Mouse (Mus musculus) testis, adult 2 months (tissue): ENCODE measurements around the gene Taf3. TPM values are rescaled to one million over a fixed set of nuclear protein-coding genes. Genes with fewer than 3 reads are reported as not detected.

Experiments used
- H3K27ac ChIP-seq: fragments of 200-500 bp; 2 replicates; pipeline ENCODE4 v1.5.1; 2012; ENCODE audit warnings: low read depth, low read length; ENCODE audit not compliant: control insufficient read depth, insufficient read depth
- H3K27me3 ChIP-seq: fragments of 200-500 bp; 2 replicates; pipeline ENCODE4 v1.6.1; 2012; ENCODE audit warnings: mild to moderate bottlenecking, low read length, moderate library complexity; ENCODE audit not compliant: control insufficient read depth, insufficient read depth
- H3K36me3 ChIP-seq: fragments of 200-500 bp; 2 replicates; pipeline ENCODE4 v1.6.1; 2012; ENCODE audit warnings: mild to moderate bottlenecking, low read length; ENCODE audit not compliant: control insufficient read depth, insufficient read depth
- H3K4me1 ChIP-seq: fragments of 200-500 bp; 2 replicates; pipeline ENCODE4 v1.6.1; 2012; ENCODE audit warnings: low read length; ENCODE audit not compliant: control insufficient read depth, insufficient read depth
- H3K4me3 ChIP-seq: fragments of 200-500 bp; 2 replicates; pipeline ENCODE4 v1.5.1; 2012; ENCODE audit warnings: low read depth, mild to moderate bottlenecking, low read length, moderate library complexity, mixed read lengths; ENCODE audit not compliant: control insufficient read depth
- CTCF ChIP-seq: fragments of 200-500 bp; IDR thresholded peaks from 2 replicates; pipeline ENCODE4 v1.5.1; 2012; ENCODE audit warnings: low read depth, mild to moderate bottlenecking, inconsistent platforms, low read length, moderate library complexity; ENCODE audit not compliant: control insufficient read depth, insufficient read depth, insufficient replicate concordance
- POLR2A ChIP-seq: fragments of 200-500 bp; IDR thresholded peaks from 2 replicates; pipeline ENCODE4 v1.6.1; 2012; ENCODE audit warnings: low read depth, mild to moderate bottlenecking, inconsistent platforms, low read length, moderate library complexity; ENCODE audit not compliant: control insufficient read depth
- polyA plus RNA-seq: library from polyadenylated mRNA; depleted of rRNA; stranded (reverse); fragments of >200 nt; gene quantifications from 2 replicates; pipeline ENCODE4 v1.2.3, GENCODE M21; 2012

The Taf3 gene
- polyA plus RNA-seq, 1 experiment, result 9.1 TPM

DNA sequence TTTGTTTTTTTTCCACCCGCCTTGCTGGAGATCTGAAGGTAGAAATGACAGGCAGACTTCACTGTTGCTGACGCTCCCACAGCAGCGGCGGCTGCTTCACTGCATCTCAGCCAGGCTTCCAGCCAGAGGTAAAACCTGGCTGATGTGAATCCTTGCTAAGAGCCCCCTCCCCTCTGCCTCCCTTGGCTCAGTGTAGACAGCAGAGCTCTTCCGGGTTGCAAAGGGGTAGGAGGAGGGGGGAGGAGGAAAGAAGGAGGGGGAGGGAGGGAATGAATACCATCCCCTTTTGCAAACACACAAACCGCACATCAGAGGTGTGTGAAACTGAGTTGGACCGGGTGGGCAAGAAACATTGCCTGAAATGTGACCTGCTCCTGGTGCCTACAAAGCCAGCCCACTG lies 160.8 kb downstream of the Taf3 start:
- Histone ChIP-seq H3K4me1 (peaks cover 13% of the 10 kb centered on the region), H3K4me3 (no peak overlapping the region), H3K36me3 (no peaks in the 10 kb centered on the region), H3K27ac (no peak overlapping the region), H3K27me3 (peaks cover 8% of the 10 kb centered on the region)
- TF ChIP-seq POLR2A (no peak), CTCF (no peak)

DNA sequence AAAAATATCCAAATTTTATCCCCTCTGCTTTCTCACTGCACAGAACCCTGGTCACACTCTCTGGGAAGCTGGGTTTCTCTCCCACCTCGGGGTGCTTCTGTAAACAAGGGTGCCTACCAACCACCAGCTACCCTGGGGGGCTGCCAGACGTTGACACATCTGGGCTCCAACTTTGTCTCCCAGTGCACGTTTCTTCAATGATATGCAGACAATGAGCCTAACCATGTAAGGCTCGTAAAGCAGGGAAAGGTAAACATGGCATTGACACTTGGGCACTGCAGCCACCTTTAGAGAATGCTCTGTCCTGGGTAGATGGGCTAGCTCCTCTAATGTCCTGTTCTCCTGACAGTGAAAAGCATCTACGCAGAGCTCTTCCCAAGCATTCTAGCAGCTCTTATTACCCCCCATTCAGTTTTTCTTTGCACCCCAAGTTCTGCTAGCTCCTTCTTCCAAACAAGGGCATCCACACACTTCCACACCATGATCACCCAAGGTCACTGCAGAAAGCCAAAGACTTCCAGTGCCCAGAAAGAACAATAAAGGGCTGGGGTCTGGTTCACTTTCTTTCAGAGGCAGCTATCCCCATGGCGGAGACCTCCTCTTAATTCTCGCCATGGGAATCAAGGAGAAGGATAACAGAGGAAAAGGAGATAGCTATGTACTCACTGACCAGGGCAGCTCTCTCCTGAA lies 161.3 kb downstream of the Taf3 start:
- no peak for TF ChIP-seq POLR2A
- no peak for TF ChIP-seq CTCF
- H3K27me3 ChIP-seq, result peaks cover 13% of the 10 kb centered on the region
- no peak overlapping the region for H3K4me3 ChIP-seq
- no peaks in the 10 kb centered on the region for H3K36me3 ChIP-seq
- no peak overlapping the region for H3K27ac ChIP-seq
- H3K4me1 ChIP-seq, result peaks cover 16% of the 10 kb centered on the region

DNA sequence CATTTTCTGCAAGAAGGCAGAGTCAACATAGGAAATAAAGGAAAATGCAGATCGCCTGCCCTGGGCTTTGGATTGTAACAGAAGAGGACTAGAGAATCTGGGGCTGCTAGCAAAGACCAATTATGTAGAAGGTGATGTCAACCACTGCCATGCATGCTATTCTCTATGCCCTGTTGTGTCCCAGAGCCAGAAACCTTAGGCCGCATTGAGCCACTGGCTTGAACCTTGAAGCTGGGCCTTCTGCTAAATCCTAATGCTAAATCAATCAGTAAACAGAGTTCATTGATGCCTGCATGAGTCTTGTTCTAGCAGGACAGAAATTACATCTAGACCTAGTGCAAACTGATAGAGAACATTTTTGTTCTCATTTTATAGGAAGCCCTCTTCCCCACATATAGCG lies 162.4 kb downstream of the Taf3 start:
- H3K36me3 ChIP-seq, result no peaks in the 10 kb centered on the region
- peaks cover 21% of the 10 kb centered on the region for H3K4me1 ChIP-seq
- TF ChIP-seq POLR2A (no peak), CTCF (no peak)
- H3K27me3 ChIP-seq, result peaks cover 23% of the 10 kb centered on the region
- H3K27ac ChIP-seq, result no peak overlapping the region
- no peak overlapping the region for H3K4me3 ChIP-seq

DNA sequence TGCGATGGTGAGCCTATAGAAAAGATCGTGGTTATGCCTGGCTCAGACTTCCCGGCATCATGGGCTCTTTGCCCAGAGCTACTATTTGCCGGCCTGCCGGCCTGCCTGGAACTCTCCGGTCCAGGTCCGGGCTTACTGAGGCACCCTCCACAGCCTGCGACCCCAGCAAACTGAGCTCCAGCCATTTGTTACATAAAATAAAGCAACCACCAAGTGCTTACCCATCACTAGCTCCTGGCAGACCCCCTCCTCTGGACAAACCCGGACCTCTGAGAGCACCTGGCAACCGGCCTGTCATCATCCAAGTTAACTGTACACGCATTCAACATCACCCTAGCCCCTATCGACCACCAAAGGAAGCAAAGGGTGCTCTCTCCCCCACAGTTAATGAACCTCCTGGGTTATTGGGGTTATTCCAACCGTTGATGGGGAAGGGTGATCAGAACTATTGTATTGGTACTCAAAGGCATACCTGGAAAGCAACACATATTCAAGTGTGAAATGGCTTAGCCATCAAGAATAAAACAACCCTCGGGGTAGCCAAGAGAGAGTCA lies 163.1 kb downstream of the Taf3 start:
- H3K4me3 ChIP-seq, result no peak overlapping the region
- peaks cover 27% of the 10 kb centered on the region for H3K27me3 ChIP-seq
- peaks cover 22% of the 10 kb centered on the region for H3K4me1 ChIP-seq
- H3K36me3 ChIP-seq, result no peaks in the 10 kb centered on the region
- H3K27ac ChIP-seq, result no peak overlapping the region
- no peak for TF ChIP-seq POLR2A
- TF ChIP-seq CTCF, result no peak

DNA sequence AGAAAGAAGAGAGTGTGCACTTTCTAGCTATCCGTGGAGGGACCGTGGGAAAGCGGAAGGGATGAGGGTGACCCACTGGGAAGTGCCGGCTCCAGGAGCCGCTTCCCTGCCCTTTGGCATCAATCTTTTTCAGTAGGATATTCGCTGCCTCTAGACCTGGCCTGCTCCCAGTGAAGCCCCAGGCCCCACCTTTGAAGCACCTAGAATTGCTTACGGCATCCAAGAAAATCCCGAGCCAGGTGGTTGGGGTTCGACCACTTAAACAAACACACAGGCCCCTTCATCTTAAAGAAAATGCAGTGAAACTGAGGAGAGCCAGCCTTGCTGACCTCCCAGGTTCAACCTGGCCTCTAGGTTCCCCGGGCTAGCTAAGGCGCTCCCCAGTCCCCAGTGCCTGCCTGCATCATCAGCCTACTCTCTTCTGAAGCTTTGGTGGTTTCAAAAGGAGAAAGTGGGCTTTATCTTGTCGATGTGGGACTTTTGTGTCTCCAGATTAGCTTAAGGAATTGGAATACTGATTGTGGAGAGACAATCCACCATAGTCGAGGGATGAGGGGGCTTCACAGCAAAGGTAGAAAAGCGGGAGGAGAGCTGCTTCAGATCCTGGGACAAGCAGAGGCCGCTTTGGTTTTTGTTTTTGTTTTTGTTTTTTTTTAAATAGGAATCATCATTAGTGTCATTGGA lies 163.7 kb downstream of the Taf3 start:
- Histone ChIP-seq H3K4me1 (peaks cover 19% of the 10 kb centered on the region), H3K4me3 (no peak overlapping the region), H3K27me3 (peaks cover 25% of the 10 kb centered on the region)

DNA sequence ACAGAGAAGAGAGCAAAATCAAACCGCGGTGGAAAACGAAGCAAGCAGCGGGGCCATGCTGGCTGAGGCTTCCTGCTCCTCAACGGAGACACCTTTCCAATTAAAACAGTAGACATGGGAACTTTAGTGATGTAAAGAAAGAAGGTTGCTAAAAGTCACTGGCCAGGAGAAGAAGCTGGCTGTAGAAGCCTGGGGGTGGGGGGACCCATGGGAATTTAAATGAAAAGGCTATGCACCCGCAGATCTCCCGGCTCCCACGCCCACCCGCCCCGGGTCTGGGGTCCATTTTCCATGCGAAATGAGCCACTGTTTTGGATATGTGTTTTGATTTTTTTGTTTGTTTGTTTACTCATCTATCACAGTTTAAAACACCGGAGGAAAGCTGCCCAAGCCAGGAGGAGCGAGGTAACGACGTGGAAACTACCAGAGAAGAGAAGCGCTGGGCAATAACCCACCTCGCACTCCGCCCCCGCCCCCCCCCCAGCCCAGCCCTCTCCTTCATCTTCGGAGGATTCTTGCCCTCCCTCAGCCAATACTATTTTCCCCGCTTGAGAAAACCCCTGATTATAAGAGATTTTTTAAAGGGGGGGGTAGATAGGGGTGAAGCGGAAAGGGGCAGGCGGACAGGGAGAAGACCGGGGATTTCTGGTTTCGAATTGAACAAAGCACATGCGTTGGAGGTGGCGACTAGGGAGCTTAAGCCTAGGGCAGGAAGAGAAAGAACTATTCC lies 164.4 kb downstream of the Taf3 start:
- Histone ChIP-seq H3K27ac (no peak overlapping the region), H3K36me3 (no peaks in the 10 kb centered on the region), H3K27me3 (peaks cover 25% of the 10 kb centered on the region), H3K4me1 (peaks cover 15% of the 10 kb centered on the region; the same call in 1 of the 2 replicates), H3K4me3 (peak overlapping the region; percentile 87; the same call in 1 of the 2 replicates)
- no peak for TF ChIP-seq POLR2A
- no peak for TF ChIP-seq CTCF

More for the DNA sequence above, 163.7 kb downstream of the Taf3 start:
- TF ChIP-seq POLR2A (no peak), CTCF (no peak)
- Histone ChIP-seq H3K36me3 (no peaks in the 10 kb centered on the region), H3K27ac (no peak overlapping the region)
